Mouse (Mus musculus) brain, embryonic 14.5 days (tissue): ENCODE measurements around the gene Prr18. TPM values are rescaled to one million over a fixed set of nuclear protein-coding genes. Genes with fewer than 3 reads are reported as not detected.
"Not testable (repeated sequence)": the region's sequence is repeated elsewhere in the genome, so short reads cannot be mapped to it uniquely, and the experiment has no call there.

Source experiments
- DNase-seq: peaks from one replicate; pipeline ENCODE4 v3.0.0-alpha.2; 2011; ENCODE audit warnings: low read depth
- CTCF ChIP-seq: fragments of 200-500 bp; IDR thresholded peaks from 2 replicates; pipeline ENCODE4 v1.5.1; 2012; ENCODE audit warnings: inconsistent platforms, mild to moderate bottlenecking, moderate library complexity, borderline replicate concordance; ENCODE audit not compliant: insufficient read depth, insufficient read length; ENCODE audit errors: extremely low read depth
- POLR2A ChIP-seq: fragments of 200-500 bp; IDR thresholded peaks from 2 replicates; pipeline ENCODE4 v1.6.1; 2012; ENCODE audit warnings: mild to moderate bottlenecking, inconsistent platforms, borderline replicate concordance; ENCODE audit not compliant: poor library complexity, insufficient read depth, insufficient read length, severe bottlenecking; ENCODE audit errors: extremely low read depth
- polyA plus RNA-seq: library from polyadenylated mRNA; depleted of rRNA; stranded (reverse); fragments of >200 nt; gene quantifications from 2 replicates; pipeline ENCODE4 v1.2.3, GENCODE M21; 2012

The Prr18 gene
- polyA plus RNA-seq, 1 experiment = 29.3 TPM

GRCm38 (mm10) chr17:8311751-8312150 is 25.5 kb upstream of the Prr18 start:
- TF ChIP-seq CTCF (no peak), POLR2A (no peak)
- no peak for DNase-seq

GRCm38 (mm10) chr17:8313976-8314375 is 23.3 kb upstream of the Prr18 start:
- TF ChIP-seq CTCF = no peak
- TF ChIP-seq POLR2A = no peak

DNA sequence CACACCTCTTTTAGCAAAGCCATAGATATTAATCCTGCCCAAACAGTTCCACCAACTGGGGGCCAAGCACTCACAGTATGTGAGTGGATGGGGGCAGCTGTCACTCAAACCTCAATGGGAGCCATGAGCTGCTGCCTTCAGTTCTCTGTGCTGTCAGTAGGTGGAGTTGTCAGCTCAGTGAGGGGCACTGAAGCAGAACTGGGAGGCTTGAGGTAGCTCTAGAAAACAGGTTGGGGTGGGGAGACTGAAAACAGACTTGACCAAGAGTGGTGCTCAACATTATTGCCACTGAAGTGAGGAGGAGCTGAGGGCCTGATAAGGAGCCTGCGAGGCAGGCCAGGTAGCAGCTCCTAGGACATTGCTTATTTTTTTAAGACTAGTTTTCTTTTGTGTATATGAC is 21.0 kb upstream of the Prr18 start:
- DNase-seq = peak; percentile 33
- peak; percentile 50; the same call in 1 of the 2 replicates for TF ChIP-seq CTCF
- no peak for TF ChIP-seq POLR2A

More at GRCm38 (mm10) chr17:8313976-8314375, 23.3 kb upstream of the Prr18 start:
- DNase-seq = no peak

DNA sequence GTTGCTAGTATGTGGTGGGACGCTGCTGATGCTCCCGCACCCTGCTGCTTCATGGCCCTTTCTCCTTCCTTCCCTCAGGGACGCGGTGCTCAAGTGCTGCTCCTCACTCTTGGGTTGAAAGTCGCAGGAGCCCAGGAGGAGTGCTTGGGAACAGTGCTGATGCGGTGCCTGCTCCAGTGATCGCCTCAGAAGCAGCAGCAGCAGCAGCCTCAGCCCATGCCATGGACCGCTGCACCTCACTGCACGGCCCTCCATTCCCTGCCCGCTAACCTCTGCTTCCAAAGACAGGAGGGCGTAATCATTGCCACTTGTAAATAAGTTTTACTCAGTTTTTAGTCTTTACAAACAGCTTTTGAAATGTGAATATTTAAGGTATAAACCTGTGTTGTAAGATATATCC is 10.4 kb upstream of the Prr18 start:
- DNase-seq = not testable (repeated sequence)

GRCm38 (mm10) chr17:8328511-8329174 is 8.6 kb upstream of the Prr18 start:
- no peak for DNase-seq
- TF ChIP-seq POLR2A (no peak), CTCF (peak; percentile 52; the same call in 1 of the 2 replicates)

GRCm38 (mm10) chr17:8330602-8331001 is 6.7 kb upstream of the Prr18 start:
- TF ChIP-seq POLR2A (no peak), CTCF (no peak)
- DNase-seq = no peak

GRCm38 (mm10) chr17:8339666-8340374 is 2.6 kb downstream of the Prr18 start:
- DNase-seq = peak; percentile 77
- no peak for TF ChIP-seq POLR2A
- TF ChIP-seq CTCF = no peak

GRCm38 (mm10) chr17:8340407-8341359 is 3.4 kb downstream of the Prr18 start:
- peak; percentile 81 for DNase-seq
- TF ChIP-seq CTCF (no peak), POLR2A (0 out of 2 replicates have a peak, but pooled peaks have one; percentile 4)

DNA sequence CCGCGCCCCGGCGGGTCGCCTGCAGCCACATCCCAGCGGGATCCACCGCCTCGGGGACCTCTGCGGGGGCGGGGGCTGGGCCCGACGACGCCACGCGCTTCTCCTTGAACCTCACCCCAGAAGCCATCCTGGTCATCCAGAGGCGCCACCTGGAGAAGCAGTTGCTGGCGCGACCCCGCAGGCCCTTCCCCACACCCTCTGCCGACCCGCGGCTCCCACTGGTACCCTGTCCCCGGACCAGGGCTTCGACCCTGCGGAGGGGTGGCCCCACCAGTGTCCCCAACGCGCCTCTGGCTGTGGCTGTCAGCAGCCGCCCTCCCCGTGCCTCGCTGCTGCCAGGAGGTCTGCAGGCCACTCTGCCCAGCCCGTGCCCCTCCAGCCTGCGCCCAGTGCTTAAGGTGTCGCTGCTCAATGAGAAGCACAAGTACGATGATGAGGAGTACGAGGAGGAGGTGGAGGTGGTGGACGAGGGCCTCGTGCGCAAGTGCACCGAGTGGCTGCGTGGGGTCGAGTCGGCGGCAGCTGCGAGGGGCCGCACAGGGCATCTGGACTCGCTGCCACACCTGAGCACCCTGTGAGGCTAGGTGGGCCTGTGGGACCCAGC is 4.2 kb downstream of the Prr18 start:
- TF ChIP-seq POLR2A (no peak), CTCF (no peak)
- peak; percentile 26 for DNase-seq

DNA sequence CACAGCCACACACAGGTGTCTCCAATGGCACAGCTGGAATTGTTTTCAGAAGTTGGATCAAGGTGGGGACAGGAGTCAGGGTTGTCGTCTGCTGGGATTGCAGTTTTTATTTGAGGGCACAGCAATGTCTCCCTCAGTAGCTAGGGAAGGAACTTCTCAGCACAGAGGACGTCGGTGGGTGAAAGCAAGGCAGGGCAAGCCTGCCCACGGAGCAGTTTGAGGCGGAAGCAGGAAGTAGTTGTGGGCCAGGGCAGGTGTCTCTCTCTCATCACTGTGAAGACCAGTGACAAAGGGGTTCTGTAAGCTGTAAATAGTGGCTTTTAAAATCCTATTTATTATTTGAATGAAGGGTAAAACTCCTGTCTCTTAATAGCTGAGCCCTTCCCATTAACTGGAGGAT is 5.4 kb downstream of the Prr18 start:
- no peak for DNase-seq
- no peak for TF ChIP-seq POLR2A

DNA sequence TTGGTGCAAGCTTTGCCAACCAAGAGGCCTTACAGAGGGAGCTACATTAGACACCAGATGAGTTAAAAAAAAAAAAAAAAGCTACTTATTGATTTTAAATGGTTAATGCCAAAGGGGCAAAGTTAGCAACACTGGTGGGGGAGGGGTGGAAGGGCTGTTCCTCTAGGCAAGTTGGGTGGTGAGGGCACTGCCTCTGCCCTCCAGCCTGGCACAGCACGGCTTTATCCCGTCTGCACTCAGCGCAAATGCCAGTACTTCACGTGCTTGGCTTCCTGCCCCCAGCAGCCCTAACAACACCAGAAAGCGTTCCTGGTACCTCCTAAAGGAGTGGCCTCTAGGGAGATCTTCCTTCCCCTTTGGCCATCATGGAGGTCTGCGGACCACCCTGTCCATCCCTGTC is 6.2 kb downstream of the Prr18 start:
- DNase-seq = peak; percentile 34
- no peak for TF ChIP-seq CTCF
- no peak for TF ChIP-seq POLR2A
